Mouse (Mus musculus): ENCODE results near the gene Sh3bgrl2.
"Not testable (repeated sequence)": the region's sequence is repeated elsewhere in the genome, so short reads cannot be mapped to it uniquely, and the experiment has no call there.

The Sh3bgrl2 gene

DNA sequence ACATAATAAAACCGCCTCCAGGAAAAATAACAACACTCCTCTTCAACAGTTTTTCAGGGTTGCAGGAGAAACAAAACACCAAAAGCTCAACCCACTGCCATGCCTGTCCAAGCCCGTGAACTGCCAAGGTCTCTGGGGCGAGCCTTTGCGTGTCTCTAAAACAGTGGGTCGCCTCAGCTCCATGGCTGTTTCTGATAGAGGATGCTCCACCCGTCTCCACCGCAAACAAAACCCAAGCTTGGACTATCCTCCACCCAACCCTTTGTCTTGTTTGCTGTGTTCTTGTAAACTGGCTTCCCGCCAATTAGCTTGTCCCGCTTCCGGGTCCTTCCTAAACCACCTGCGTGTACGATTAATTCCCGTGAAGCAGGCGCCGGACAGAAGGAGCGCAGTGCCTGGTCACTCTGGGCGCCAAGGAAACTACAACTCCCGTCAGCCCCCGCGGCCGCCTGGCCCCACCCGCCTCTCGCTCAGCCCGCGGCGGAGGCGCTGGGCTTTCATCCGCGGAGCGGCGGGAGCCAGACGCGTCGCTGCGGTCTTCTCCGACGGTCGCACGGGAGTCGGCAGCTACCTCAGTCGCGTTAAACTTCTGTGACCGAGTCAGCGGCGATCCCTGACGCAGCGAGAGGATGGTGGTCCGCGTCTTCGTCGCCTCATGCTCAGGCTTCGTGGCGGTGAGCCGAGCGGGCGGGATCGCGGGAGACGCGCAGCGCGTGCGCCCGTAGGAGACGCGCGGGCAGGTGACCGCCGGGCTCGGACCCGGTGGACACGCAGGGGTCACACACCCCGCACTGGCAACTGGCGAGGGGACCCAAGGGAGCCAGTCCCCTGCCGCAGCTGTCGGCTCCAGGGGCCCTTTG lies at the start of gene Sh3bgrl2:
Gene Sh3bgrl2, plus strand, starts transcription at position 498 of the 860 bp plus-strand sequence.
- in situ Hi-C loops (cut with MboI), result no loop called here

DNA sequence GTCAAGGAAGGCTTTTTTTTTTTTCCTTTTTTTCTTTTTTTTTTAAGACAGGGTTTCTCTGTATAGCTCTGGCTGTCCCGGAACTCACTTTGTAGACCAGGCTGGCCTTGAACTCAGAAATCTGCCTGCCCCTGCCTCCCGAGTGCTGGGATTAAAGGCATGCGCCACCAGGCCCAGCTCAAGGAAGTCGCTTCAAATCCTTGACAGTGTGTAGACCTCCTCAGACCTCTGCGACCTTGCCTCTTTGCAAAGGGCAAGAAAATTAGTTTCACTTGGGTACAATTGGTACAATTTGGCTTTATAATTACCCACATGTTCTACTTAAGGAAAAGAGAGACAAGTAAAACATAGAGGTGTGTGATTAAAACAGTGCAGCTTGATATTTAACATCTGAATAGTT lies 29.0 kb upstream of the Sh3bgrl2 start:
- in situ Hi-C loops (cut with MboI), result not testable (repeated sequence)

DNA sequence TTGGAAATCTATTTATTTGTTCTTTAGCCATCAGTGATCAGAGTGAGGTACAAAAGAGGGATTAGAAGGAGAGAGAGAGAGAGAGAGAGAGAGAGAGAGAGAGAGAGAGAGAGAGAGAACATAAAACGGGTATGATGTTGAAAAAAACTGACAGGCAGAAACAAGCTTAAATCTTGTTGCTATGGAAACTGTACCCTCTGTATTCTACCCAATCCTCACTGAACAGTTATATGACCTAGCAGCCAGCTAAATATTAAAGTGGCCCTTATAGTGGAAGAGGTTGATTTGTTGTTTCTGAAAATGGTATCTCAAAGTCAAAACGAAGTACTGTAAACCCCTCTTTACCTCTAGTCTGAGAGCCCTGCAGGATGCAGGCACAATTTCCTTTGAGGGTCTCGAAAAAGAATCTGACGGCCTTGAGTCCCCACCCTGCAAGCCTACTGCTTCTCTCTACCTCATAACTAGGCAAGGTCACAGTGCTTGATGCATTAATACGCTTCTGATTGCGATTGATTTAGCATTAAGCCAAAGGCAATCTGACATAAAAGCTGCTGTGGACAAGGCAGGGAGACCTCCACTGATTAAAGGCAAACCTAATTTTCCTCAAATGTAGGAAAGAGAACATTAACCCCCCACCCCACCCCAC lies 28.5 kb upstream of the Sh3bgrl2 start:
- in situ Hi-C loops (cut with MboI), result no loop called here

DNA sequence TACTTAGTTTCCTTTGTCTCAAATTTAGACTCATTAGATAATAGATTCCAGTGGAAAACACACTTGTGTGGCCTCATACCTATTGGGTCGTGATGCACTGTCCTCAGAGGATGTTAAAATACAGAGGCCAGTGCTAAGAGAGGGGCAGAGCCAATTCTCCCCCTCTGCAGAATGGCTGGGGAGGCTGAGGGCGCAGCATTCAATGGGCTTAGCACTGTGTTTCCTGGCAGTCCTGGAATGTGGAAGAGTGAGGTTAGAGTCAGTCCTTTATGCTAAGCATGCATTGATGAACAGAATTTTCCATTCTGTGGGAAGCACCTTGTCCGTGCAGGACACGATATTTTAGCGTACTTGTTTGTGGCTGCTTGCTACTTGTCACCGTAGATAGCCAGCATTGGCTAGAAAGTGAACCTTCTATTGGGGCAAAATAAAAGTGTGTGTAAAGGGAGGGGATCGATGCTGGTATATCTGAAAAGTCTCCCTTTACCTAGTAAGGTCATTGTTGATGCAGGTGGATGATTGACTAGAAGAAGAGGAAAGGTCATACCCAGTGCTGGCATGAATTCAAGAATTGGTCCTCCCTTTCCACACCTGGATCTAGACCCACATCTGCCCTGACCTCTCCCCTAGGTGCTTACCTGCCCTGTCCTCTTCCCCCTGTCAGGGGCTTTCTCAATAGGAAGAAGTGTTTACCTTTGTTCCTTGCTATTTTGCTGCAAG lies 20.6 kb upstream of the Sh3bgrl2 start:
- in situ Hi-C loops (cut with MboI), result no loop called here

DNA sequence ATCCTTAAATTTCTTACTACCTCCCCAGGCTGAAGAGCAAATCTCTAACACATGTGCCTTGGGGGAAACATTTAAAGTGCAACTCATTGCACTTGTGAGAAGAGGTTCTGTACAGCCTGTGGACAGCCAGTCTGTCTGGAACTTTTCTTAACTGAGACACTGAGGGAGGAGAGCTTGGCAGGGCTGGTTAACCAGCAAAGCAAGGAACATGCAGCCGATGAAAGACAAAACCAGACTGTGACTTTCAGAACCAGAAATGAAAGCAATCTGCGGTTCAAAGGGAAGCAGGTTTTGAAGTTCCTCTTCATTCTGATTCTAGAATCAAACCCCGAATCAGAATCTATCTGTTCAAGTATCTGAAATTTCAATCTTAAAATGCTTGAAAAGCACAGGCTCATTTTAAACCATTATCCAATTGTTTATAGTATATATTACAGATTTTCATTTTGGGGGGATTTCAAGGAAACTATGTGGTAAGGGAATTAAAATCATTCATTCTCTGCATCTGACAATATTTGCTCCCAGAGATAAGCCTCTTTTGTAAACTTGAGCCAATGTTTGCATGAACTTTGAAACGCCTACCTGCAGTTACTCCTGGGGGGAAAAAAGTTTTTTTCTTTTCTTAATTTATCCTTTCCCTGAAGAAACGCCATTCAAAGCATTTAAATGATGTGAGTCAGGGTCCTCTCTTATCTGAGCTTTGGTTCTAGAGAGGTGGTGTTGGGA lies 14.9 kb upstream of the Sh3bgrl2 start:
- in situ Hi-C loops (cut with MboI), result no loop called here

DNA sequence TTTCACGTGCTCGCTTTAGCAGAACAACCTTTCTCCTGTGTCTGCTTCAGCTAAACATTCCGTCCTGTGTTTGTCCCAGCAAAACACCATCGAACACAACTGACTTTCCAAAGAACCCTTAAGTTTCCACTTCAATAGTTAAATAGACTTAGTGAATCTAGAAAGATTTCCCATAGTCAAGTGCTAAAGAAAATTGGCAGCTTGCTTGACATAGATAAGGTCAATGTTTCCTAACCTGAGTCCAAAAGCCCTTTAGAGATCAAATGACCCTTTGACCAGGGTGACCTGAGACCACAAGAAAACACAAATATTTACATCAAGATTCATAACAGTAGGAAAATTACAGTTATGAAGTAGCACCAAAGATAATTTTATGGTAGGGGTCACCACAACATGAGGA lies 11.2 kb upstream of the Sh3bgrl2 start:
- in situ Hi-C loops (cut with MboI), result no loop called here

DNA sequence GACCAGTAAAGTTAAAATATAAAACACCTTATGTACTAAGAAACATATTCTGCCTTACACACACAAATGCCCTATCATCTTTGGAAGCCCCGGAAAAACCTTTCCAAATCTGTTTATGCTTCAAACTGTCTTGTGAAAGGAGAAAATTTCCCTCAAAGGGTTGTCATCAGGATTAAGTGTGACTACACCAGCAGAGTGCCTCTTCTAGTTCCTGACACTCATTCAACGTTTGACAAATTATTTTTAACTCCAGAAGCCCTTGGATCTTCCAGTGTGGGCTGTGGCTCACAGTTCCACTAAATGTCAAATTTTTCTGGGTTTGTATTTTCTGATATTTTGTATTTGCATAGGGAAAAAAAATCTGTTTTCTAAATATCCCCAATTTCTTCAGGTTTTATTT lies 10.6 kb upstream of the Sh3bgrl2 start:
- in situ Hi-C loops (cut with MboI), result no loop called here

DNA sequence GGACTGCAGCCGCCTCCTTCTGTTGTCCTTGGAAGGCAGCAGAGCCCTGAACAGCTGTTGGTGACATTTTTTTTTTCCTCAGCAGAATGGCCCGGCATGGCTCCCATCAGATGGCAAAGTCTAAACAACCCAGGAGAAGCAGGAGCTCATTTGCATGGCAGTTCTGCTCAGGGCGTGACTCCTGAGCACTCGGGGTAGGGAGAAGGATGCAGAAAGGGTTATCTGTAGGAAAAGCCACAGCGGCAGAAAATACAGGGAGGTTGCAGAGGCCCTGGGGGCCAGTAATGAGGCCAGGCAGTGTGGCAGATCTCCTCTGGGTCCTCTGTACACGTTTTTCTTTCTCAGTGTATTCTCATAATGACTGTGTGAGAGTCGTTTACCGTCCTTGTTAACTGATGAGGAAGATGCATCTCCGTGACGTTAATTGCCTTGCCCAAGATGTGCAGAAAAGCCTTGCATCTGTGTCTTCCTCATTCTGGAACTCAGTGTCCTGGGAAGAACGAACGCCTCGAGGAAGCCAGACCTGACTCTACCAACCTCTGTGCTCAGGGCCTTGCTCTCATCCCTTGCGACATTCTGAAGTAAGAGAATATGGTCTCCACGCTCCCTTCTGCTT lies 10.1 kb upstream of the Sh3bgrl2 start:
- in situ Hi-C loops (cut with MboI), result no loop called here

DNA sequence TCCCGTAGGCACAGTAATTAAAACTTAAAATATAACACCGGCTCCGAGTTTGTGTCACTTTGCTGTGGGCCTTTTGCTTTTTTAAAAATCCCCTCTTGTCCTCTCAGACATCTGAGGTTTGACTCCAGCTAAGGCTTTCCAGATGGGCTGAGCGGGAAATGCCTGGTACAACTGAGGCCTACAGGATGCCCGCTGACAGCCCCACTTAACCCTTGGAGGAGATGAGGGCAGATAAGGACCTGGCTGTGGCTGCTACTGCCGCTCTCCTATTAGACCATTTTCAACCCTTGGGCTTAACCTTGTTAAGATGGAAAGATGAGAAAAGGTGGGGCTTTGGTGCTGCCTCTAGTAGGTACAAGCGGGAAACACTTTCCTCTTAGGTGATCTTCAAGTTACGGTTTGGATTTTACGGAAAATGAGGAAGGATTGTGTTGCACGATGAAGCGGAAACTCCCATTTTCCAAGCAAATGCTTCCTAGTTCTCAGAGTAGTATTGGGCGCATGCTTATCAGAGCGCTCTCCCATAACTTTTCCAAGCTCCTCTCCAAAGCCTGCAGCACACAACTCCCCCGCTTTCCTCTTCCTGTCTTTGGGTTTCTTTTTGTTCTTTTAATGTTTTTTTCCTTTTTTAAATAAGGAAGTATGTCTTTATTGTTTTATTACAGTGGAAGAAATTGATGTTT lies 8.2 kb upstream of the Sh3bgrl2 start:
- in situ Hi-C loops (cut with MboI), result no loop called here

DNA sequence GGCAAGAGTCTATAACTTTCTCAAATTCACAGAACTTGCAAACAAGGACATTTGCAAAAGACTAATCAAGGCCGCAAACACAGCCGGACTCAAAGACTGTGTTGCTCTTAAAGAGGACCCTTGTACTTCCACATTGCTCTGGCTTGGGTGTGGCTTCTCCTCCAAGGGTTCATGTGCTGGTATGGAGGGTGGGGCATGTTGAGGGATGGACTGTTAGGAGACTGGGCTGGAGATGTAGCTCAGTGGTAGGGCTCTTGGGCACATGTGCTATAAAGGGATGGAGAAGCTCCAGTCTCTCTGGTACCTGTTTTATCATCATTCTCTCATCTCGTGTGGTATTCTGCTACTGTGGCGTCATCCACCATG lies 7.7 kb upstream of the Sh3bgrl2 start:
- in situ Hi-C loops (cut with MboI), result no loop called here

DNA sequence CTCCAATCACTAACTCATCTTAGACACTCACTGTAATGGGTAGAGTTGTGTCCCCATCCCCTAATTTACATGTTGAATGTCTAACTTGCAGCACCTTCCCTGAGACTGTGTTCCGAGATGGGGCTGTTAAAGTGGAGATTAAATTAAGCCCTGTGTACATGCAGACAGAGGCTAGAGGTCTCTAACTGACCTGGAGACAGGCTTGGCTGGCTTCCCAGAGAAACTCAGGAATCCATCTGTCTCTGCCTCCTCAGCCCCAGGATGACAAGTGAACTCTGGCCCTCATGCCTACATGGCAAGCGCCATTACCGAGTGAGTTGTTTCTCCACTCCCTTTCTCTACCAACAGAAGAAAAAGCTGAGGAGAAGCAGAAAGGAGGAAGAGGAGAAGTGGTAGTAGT lies 7.2 kb upstream of the Sh3bgrl2 start:
- in situ Hi-C loops (cut with MboI), result no loop called here

DNA sequence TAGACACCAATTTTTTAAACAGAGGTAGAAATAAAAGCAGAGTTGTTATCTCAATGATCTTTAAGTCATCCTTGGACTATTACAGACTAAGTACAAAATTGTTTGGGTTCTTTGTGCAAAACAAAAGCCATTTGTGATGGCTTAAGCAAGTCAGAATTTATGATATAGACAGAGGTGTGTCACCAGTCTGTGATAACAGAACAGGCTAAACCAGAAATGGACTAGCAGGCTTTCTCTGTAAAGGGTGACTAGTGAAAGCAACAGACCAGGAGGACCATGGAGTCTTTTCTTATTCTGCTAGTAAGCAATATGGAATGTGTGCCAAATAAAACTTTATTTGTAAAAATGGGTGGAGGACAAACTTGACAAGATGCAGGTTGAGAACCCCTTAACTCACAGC lies 2.9 kb upstream of the Sh3bgrl2 start:
- in situ Hi-C loops (cut with MboI), result no loop called here

DNA sequence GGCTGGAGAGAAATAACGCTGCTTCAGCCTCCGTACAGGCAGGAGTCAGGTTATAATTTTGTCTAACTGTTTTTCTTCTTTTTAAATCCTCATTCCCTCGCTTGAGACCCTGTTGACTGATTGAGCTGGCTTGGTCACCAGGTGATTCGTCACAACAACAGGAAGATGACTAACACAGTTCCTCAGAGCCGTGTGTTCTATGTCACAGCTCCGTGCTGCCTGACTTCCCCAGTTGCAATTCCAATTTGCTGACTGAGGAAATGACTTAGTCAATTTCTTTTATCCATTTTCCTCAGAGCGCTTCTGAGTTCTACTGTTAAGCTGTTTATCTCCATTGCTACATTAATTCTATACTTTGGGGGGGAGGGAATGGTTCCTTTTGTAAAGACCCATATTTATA lies 1.8 kb upstream of the Sh3bgrl2 start:
- in situ Hi-C loops (cut with MboI), result no loop called here

DNA sequence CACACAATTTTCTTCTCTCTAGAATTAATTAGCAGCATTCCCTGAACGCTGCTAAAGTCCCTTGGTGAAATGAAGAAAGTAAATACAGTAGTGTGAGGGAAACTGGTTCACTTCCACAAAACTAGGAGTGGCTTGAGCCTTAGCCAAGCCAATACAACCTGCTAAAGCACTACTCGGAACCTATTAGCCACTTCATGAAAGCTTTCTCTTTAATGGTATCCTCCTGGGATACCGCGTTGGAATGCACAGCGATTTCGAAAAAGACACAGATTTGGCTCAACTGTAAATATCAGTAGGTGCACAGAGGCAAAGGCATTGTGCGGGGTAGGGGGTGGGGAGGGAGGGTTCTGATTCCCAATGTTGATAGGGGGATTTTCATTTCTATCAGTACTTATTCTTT lies 898 bp upstream of the Sh3bgrl2 start:
- in situ Hi-C loops (cut with MboI), result no loop called here

DNA sequence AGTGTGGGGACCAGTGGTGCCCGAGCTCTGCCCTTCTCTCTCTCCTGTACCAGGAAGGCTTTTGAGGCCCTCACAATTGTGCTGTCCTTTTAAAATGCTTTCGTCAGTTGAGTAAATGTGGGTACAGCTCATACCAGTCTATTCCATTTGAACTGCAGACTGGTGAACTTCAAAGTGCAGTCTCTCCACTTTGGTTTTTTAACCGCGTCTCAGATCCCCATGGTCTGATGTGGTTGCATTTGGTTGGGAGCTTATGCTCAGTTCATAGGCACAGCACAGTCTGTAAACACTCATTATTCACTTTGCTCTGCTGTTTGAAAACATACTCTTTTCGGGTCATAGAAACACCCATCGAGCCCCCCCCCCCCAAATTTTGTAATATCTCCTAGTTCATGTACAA lies 1.7 kb downstream of the Sh3bgrl2 start:
- in situ Hi-C loops (cut with MboI), result no loop called here

DNA sequence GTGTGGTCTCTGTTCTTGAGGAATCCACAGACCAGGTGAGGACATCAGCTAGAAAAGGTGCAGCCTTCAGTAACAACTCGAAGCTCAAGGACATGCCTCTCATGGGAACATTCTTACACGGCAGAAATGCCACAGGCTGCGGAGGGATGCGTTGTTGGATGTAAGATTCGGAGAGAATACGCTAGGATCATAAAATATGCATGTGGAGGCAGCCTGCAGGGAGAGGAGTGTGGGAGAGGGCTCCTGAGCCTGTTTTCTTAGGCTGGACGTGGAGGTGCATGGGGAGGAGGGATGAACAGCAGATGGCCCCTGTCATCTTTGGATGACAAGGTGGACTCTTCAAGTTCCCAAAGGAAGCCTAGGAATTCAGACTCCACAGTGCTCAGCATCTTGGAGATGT lies 3.0 kb downstream of the Sh3bgrl2 start:
- in situ Hi-C loops (cut with MboI), result no loop called here

DNA sequence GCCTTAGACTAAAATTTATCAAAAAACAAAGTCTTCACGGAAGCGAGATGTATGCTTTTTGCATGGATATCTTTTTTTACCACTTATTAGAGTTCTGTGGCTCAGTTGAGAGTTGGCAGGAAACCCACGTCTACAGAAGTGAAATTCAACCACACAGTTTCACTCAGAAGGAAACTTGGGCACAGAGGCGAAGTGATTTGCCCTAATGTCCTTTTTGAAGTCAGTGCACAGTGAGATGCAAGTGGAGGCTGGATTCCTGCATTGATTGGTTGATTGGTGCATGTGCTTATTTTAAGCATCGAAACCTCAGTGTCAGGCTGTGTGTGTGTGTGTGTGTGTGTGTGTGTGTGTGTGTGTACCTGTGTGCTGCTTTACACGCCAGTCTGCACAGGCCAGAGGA lies 3.5 kb downstream of the Sh3bgrl2 start:
- in situ Hi-C loops (cut with MboI), result no loop called here

DNA sequence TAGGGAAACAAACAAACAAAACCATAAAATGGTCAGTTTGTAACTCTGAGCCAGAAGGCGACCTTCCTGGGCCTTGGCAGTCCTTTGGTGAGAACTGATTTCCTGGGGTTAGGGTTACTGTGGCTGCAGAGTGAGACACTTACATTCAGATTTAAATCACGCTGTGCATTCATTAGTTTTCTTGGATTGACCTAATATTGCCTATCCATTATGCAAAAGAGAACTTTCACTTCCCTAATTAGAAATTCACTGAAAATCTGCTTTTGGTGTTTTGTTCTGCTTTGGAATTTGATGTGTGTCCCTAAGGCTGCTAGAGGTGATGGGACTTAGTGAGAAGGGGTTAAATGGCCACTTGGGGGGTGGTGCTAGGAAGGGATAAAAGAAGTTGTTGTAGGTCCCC lies 7.5 kb downstream of the Sh3bgrl2 start:
- in situ Hi-C loops (cut with MboI), result no loop called here

DNA sequence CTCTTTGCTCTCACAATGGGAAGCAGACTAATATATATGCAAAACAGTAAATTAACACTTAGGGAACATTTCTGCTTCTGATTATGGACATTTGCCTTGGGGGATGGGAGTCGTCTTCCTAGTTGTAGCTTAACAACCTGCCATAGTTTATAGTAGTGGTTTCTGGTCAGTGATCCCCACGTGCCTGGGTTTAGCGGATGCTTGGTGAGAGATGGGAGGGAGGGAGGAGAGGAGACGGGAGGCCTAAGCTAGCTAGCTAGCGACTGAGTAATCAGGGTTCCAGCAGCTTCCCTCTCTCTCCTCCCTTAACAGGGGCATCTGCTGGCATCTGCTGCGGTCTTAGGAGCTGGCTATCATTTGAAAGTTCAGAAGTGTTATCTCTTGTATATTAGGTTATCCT lies 8.1 kb downstream of the Sh3bgrl2 start:
- in situ Hi-C loops (cut with MboI), result no loop called here

DNA sequence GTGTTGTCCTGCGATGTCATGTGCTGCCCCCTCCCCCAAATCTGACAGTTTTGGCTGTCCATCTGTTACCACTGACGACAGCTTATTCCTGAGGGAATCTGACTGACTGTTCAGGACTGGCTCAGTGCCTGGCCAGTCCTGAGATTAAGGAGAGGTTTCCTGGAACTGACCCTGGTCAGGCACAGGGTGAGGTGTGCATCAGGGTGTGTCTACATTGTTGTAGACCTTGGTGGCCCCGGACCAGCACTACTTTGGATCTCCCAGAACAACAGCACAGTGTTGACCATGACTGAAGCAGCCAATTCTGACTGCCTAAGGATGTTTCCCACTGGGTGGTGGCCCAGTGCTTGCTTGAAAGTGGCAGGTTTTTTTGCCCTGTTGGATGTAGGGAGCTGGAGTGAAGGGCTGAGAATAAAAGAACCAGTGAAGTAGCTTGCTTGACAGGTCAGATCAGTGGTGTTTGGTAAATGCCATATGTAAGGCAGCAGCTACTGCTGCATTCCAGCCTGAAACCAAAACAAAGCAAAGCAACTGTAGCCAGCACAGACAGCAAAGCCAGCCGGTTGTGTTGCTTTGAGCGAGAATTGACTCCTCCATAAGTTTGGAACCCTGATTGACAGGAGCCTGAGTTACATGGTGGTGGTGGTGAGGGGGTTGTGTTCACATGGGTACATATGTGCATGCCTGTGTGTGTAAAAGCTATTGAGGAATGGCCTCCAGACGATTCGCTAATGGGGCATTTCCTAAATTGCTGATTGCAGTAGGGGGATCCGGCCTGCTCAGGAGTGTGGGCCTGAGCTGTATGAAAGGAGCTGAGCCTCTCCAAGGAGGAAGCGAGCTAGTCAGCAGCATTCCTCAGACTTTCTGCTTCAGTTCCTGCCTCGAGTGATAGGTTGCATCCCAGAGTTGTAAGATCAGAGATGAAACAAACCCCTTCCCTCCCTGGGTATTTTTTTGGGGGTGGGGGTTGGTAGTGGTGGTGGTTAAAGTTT lies 8.9 kb downstream of the Sh3bgrl2 start:
- in situ Hi-C loops (cut with MboI), result no loop called here

Measured in mature B cell (primary cell).